Mouse (Mus musculus) cerebellum, adult 11 months (tissue): ENCODE data around the gene Hcn2.

Experiments used
- DNase-seq: peaks from one replicate; pipeline ENCODE4 v3.0.0; 2022

The Hcn2 gene

DNA sequence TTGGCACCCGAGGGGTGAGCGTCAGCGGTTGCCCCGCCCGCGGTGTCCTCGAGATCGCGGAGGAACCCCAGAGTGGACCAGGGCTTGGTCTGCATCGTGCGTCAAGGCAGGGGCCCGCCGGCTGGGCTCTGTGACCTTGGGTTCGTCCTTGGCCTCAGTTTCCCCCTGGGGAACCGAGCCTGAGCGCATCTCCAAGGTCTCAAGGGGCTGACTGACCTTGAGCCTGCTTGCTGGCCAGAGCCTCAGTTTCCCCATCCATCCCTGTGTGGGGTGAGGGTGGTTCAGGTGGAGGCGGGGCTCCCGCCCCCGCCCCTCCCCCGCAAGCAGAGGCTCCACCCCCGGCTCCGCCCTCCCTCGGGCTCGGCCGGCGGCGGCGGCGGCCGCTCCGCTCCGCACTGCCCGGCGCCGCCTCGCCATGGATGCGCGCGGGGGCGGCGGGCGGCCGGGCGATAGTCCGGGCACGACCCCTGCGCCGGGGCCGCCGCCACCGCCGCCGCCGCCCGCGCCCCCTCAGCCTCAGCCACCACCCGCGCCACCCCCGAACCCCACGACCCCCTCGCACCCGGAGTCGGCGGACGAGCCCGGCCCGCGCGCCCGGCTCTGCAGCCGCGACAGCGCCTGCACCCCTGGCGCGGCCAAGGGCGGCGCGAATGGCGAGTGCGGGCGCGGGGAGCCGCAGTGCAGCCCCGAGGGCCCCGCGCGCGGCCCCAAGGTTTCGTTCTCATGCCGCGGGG, at the start of gene Hcn2:
Gene Hcn2, plus strand, starts transcription at position 381 of the 734 bp plus-strand sequence.
- peak; percentile 66 for DNase-seq

DNA sequence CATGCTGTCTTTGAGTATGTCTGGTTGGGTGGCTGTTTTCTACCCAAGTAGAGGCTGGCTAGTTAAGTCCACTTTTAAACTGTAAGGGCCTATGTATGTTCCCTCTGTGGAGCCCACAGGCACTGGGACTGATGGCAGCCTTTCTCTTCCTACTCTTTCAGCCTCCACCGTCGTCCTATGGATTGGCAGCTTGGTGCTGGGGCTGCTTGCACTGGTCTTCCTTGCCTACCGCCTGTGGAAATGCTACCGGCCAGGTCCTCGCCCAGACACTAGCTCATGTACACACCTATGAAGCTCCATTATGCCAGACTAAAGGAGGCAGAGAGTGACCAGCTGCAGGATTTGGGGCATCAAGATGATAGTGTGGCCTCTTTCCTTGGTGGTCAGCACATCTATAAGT, 48.4 kb upstream of the Hcn2 start:
- DNase-seq, result no peak

DNA sequence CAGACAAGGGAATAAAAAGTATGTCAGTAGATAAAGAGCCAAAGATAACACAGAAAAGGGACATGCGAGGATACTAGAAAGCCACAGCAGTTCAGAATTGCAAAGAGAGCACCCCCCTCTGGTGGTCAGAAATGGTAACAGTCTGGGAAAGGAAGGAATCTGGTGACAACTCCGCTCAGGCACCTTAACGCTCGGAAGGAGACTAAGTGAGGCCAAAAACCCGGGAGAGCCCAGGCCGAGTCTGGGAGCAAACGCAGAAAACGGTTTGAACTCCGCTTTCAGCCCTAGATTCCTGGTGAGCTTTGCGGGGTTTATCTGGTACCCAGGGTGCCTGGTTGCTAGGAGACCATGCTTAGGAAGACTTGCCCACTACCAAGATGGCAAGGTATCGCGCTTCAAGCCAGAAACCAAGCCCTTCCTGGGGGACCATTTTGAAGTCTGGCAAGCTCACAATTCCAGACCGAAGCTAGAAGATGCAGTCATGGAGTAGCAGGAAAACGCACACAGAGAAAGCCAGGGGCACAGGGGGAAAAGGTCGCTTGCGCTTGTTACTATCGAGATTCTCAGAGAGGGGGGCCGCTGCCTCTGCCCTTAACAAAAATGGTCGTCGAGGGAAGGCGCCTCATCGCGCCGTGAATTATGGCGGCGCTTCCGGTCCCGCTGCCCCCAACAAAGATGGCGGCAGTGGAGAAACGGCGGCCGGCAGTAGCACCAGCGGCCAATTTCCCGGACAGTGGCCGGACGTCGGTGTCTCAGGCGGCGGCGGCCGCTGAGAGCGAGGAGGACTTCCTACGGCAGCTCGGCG, 47.5 kb upstream of the Hcn2 start, which contains the start of gene Tpgs1:
Gene Tpgs1, plus strand, starts transcription at position 599 of the 805 bp plus-strand sequence.
- peak; percentile 89 for DNase-seq

DNA sequence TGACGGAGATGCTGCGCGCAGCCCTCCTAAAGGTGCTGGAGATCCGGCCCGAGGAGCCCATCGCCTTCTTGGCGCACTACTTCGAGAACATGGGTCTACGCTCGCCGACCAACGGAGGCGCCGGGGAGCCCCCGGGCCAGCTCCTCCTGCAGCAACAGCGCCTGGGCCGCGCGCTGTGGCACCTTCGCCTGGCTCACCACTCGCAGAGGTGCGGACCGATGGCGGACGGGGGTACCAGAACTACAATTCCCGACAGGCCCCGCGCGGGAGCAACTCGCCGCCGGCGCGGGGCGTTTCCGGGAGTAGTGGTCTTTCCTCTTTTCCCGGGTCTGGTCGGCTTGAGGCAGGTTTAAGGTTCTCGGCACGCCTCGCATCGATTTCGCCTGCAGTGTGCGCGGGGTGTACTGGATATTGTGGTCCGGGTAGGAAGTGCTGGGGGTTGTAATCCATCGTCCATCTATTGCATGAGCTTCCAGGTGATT, 46.8 kb upstream of the Hcn2 start:
- peak; percentile 76 for DNase-seq

DNA sequence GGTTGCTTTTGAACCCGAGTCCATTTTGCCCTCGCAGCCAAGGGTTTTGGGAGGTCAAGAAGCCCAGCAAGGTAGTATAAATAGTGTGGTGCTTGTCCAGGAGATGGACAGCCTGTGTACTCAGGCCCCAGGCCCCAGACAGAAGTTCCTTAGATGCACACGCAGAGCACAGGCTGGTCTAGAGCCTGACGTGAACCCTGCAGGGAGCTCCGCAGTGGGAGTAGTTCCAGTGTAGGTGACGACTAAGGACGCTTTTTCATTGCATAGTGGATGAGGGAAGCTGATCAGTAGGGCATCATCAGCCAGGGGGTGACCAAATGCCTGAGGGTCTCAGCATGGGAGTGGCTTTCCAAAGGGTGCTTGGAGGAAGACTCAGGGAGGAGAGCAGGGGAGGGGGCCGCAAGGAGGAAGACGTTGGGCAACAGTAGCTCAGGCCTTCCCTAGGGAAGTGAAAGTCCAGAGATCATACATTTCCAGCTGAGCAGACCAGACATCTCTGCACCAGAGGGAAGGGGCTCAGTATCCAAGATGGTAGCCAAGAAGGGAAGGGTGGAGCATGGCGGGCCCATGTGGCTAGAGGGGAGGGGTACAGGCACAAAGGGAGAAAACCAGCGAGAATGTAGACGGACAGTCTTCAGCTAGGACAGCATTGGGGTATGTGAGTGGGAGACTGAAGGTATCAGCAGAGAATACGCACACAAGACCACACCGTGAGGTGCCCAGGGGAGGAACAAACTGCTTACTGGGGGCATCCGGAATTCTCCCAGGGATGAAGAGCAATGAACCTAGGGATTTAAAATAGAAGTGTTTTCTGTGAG, 46.2 kb upstream of the Hcn2 start:
- DNase-seq, result no peak

DNA sequence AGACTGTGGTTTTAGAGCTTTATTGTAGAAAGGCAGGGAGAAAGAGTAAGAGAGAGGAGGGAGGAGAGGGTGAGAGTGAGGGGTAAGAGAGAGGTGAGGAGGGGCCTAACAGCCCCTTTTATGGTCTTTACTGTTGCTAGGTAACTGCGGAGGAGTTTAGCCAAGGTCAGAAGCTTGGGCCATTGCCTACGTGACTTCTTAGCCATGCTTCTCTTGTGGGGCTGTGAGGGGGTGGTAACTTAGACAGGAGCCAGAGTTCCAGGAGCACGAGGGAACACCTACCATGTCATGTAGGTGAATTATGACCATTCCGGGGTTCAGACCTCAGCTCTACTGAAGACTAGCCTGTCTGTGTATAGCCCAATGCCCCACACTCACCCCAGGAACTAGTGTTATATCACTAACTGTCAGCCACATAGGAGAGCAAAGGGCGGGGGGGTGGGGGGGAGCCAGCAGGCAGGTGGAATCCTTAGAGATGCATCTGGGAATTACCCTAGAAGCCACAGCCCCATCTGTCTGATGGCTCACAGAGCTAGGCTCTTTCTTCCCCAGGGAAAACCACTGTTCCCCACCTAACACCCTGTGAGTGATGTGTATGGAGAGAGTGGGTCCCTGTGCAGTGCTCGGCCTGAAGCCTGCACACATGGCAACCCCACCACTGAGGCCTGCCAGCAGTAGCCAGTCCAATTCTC, 44.9 kb upstream of the Hcn2 start:
- no peak for DNase-seq

DNA sequence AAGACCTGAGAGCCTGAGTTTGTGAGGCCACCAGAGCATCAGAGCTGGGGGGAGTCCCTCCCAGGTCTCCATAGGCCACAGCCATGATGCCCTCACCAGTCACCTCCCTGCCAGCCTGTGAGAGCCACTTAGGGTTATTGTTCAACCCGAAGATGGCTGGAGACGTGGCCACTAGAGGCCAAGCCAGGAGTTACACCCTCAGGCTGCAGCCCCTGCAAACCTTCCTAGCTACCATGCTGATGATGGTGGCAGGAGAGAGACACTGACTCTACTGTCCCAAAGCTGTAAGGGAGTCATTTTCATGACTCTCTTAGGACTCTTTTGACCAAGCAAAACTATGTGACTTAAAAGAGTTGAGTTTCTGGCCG, 44.4 kb upstream of the Hcn2 start:
- DNase-seq, result no peak

DNA sequence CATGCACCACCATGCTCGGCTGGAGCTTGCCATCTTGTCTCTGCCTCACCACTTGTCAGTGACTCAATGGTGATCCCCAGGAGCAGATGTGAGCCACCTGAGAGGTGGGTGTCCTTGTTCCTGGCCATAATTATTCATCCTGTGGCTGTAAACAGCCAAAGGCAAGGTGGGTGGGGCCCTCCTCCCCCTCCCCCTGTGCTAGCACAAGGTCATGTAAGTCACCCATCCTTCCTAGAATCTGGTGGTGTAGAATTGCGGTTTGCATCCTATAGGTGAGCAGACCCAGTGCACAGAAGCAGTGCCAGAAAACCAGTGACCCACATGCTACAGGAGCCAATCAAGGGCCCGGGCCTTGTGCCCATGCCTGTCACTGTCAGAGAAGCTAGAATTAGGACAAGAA, 43.4 kb upstream of the Hcn2 start:
- peak; percentile 14 for DNase-seq

DNA sequence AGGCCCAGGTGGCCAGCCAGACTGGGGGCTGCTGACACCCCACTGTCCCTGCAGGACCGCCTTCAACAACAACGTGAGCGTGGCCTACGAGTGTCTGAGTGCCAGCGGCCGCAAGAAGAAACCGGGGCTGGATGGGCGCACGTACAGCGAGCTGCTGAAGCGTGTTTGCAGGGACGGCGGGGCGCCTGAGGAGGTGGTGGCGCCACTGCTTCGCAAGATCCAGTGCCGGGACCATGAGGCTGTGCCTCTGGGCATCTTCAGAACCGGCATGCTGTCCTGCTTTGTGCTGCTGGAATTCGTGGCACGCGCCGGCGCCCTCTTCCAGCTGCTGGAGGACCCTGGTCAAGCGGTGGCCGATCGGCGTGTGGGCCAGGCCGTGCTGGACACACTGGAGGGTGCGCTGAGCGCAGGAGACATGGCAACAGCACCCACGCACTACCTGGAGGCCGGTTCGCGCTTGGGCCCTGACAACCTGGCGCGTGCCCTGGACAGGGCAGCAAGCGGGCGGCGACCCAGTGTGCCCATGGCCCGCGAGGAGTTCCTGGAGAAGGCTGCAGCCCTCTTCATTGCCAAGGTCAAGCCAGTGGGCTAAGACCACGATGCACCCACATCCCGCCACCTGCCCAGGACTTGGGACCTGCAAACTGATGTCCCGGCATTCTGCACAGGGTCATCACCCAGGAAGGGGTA, 40.9 kb upstream of the Hcn2 start:
- peak; percentile 25 for DNase-seq

DNA sequence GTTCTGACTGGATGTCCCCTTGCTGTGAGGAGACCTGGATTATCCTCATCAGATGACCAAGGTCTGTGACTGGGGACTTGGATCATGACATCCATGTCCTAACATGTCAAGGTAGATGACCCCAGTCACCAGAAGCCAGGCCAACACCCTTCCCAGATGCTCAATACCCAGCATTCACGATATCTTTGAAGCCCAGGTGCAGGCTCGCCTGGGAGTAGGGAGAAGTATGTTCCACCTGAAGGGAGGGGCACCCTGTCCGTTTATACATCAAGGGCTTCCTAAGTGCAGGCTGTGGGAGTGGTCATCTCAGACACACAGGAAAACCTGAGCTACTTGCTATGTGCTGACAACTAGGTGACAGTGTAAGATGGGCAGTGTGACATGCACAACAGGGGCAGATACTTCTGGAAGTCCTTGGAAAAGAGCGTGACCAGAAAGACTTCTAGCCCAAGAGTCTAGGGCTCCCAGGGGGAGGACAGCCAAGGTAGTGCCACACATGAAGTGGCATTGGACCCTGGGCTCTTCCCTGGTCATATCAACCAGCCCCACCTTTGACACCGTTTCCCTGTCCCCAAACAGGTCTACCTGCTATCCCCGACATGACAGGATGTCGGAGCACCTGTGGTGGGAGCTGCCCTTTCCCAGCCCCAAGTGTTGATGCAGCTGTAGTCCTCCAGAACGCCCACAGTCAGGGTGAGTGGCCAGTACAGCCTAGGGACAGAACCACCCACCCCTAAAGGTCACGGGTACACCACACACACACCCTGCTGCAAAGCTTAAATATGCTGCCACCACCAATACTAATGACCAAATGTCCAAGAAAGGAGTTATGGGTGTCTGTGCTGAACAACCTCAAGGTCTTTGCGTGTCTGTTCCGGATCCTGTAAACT, 35.6 kb upstream of the Hcn2 start:
- DNase-seq, result peak; percentile 58

DNA sequence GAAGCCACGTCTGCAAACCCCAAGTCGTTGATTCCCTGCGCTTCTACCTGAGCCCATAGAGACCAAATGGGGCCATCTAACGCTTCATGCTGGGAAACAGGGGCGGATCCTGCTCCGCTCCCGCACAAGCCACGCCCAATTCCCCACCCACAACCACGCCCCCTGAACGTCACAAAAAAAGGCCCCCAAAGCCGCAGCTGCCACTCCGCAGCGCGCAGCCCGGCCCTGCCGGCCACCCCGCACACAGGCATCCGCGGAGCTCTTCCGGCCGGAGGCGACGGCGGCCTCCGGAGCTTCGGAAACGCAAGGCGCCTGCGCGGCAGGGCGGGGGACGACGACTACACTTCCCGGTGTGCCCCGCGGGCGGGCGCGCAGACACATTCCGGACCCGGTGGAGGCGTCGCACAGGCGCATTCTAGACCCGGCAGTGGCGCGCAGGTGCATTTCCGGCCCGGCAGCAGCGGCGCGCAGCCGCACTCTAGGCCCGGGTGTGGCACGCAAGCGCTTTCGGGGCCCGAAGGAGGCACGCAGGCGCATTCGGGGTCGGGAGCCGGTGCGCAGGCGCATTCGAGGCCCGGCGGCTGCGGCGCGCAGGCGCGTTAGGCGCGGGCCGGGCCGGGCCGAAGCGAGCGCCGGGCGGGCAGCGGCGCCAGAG, 34.7 kb upstream of the Hcn2 start, which contains the start of gene Cdc34:
Gene Cdc34, plus strand, starts transcription at position 605 of the 655 bp plus-strand sequence.
- DNase-seq, result peak; percentile 100

DNA sequence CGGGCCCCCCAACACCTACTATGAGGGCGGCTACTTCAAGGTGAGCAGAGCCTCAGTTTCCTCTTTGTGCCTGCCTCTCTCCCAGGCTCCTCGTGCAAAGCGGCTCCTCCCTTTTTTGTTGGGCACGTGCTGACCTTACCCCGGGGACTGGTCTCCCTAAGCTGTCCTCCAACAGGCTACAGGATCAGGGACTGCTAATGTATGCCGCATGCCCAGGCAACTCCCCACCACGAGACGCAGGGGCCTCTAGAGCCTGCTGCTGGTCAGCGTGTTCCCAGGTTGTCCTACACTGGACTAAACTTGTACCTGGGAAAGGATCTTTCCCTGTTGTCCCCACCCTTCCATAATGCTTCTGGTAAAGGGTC, 33.9 kb upstream of the Hcn2 start:
- DNase-seq, result peak; percentile 55

DNA sequence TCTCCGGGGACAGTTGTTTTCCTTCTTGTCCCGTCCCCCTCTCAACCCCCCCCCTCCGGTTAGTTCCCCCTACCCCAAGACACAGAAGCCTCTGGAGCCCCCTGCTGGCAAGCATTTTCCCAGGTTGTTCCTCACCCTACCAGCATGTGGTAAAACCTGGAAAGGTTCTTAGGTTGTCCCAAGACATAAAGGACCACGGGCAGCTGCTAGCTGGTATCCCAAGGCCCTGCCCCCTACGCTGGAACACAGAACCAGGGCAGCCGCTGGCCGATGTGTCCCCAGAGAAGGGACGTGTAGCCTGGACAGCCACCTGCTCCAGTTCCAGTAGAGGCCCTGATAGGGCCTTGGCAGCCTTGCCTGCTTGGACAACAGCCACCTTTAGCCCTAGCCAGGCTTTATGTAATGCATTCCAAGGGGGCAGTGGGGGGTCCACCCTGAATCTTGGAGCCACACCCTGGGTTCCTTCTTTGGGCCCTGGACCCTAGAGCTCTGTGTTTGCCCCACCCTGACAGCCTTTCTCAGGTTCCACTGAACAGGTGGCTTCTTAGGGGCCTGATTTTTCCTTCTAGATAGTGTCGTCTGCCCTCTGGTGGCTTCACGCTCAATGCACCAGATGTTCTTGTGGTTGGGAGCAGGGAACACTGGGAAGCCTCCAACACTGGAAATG, 33.4 kb upstream of the Hcn2 start:
- peak; percentile 56 for DNase-seq

DNA sequence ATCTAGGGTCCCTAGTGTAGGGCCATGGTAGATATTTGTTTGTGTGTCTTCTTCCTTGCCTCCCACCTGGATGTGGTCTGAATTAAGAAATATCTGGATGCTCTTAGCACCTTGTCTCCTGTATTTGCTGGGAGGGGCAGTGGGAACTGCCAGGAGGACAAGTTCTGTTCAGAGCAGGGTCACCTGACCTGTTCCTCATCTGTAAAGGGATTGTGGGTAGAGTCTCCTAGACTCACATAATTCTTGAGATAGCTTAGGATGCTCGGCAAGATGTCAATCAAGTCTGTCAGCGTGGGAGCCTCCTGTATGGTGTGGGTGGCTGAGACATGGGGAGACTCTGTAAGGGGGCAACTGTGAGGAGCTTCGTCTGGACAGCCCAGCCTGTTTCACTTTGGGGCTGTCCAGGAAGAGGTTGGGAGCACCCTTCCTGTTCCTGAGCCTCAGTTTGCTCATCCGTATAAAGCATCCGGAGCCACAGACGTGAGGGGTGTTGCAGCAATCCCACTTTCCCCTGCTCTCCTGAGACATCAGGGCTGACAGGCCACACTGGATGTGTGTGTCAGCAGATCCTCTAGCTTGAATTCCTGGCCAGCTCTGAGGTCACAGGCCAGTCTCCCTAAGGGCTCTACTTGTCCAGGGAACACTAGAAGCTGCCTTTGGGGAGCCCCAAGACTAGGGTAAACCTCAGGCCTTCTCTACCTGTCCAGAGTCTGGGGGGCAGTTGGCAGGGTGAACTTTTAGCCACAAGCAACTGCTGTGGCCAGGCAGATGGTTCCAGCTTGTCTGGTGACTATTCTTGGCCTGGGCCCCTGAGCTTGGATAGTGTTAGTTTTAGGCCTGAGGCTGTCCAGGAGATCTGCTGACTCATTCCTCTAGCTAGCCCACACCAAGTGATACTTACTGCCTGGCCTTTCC, 32.5 kb upstream of the Hcn2 start:
- DNase-seq, result peak; percentile 20

DNA sequence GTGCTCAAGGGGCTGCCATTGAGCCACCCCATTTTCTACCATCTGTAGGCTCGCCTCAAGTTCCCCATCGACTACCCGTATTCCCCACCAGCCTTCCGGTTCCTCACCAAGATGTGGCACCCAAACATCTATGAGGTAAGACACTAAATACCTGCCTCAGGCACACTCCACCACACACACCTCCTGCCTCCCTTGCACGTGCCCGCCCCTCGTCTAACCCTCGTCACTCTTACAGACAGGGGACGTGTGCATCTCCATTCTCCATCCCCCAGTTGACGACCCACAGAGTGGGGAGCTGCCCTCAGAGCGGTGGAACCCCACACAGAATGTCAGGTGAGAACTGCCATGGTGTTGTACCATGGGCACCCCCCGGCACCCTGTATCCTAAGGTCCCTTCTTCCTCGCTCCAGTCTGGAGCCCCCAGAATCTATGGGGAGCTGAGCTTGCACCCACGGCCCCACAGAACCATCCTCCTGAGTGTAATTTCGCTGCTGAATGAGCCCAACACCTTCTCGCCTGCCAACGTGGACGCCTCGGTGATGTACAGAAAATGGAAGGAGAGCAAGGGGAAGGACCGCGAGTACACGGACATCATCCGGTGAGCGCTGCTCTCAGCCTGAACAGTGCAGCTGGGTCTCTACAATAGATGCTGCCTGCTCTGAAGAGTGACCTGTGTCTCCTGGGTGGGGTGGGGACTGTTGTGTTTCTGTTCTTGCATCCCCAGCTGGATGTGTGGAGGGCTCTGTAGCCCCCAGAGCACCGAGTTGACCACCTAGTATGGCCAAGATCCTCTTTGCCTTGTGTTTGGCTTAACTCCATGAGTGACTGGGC, 31.4 kb upstream of the Hcn2 start:
- DNase-seq, result peak; percentile 17

DNA sequence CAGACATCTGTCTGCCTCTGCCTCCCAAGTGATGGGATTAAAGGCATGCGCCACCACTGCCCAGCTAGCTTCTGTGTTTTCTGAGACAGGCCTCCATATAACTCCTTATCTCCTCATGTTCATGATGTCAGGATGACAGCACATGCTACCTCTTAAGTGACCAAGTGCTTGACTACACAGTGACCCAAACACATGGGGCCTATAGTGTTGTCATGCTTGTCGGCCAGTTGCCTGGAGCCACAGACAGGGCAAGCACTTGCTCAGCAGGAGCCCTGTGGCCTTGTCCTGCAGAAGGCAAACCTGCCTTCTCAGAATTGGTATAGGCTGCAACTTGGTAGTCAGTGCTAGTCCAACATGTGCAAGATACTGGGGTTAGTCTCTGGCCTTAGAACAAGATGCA, 30.2 kb upstream of the Hcn2 start:
- no peak for DNase-seq

DNA sequence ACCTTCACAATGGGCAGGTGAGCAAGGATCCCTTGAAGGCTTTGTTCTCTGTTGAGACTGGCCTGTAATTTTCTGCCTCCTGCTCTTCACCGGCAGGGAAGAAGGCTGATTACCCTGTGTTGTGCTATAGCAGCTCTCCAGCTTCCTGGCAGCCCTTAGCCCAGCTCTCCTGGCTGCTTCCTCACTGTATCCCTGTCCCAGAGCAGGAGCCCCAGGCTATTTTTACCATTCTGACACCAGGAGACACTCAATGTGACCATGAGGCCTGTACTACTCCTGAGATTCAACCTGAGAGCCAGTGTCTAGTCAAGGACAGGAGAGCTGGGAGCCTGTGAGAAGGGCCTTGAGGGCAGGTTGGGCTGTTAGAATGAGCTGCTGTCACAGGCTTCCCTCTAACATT, 29.7 kb upstream of the Hcn2 start:
- no peak for DNase-seq

DNA sequence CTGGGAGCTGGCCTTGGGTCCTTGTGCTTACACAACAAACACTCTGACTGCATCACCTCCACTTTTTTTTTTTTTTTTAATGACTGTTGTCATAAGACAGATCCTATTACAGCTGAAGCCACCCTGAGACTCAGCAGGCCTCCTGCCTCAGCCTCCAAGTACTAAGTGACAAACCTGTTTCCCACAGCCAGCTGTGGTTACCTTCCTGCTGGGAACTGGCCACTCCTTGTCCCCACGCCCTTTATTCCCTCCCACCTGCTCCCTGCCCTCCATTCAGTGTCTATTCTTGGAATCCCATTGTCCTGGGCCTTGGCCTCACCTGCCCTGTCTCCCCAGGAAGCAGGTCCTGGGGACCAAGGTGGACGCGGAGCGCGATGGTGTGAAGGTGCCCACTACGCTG, 28.9 kb upstream of the Hcn2 start:
- DNase-seq, result no peak
